Mouse (Mus musculus) cerebral cortex, adult 2 months (tissue): ENCODE measurements around the gene 4930579F01Rik.

Experiments
- WGBS: fragments of 180-500 bp; shearing (Covaris S2); methylation state at CpG from one replicate; pipeline ENCODE4 v1.1.7; 2018; 5-methylcytosine and 5-hydroxymethylcytosine counted together

4930579F01Rik gene

GRCm38 (mm10) chr3:138144642-138145171 lies 48.9 kb downstream of the 4930579F01Rik start, which contains the start of gene Mttp:
Gene Mttp (minus strand): TSS chr3:138144968.
- WGBS, result under 1% methylated on average over 8 of the region's 8 CpGs

GRCm38 (mm10) chr3:138144060-138144641 lies 49.5 kb downstream of the 4930579F01Rik start:
- under 1% methylated on average over 18 of the region's 18 CpGs for WGBS

GRCm38 (mm10) chr3:138143315-138144059 lies 50.1 kb downstream of the 4930579F01Rik start, which contains the start of gene Trmt10a:
Gene Trmt10a (plus strand): TSS chr3:138143448.
- WGBS, result under 1% methylated on average over 70 of the region's 70 CpGs

GRCm38 (mm10) chr3:138142733-138143314 lies 50.8 kb downstream of the 4930579F01Rik start:
- 2% methylated on average over 12 of the region's 12 CpGs for whole genome bisulfite sequencing

GRCm38 (mm10) chr3:138142052-138142732 lies 51.4 kb downstream of the 4930579F01Rik start:
- WGBS, result 29% methylated on average over 4 of the region's 4 CpGs

- 87% methylated on average over 6 of the region's 6 CpGs for WGBS
Observed at GRCm38 (mm10) chr3:138139663-138140062, 54.0 kb downstream of the 4930579F01Rik start.

- WGBS, result 96% methylated on average over 13 of the region's 13 CpGs
Observed at GRCm38 (mm10) chr3:138138146-138138545, 55.5 kb downstream of the 4930579F01Rik start.

GRCm38 (mm10) chr3:138134528-138134927 lies 59.1 kb downstream of the 4930579F01Rik start:
- WGBS, result 84% methylated on average over 1 of the region's 1 CpGs

GRCm38 (mm10) chr3:138133916-138134315 lies 59.7 kb downstream of the 4930579F01Rik start:
- WGBS, result 91% methylated on average over 11 of the region's 11 CpGs

- 93% methylated on average over 8 of the region's 8 CpGs for WGBS
Observed at GRCm38 (mm10) chr3:138133463-138133862, 60.2 kb downstream of the 4930579F01Rik start.

- WGBS, result 67% methylated on average over 9 of the region's 9 CpGs
Observed at GRCm38 (mm10) chr3:138131168-138131567, 62.5 kb downstream of the 4930579F01Rik start.

GRCm38 (mm10) chr3:138130692-138131091 lies 62.9 kb downstream of the 4930579F01Rik start:
- WGBS, result 24% methylated on average over 1 of the region's 1 CpGs

- 96% methylated on average over 6 of the region's 6 CpGs for WGBS
Observed at GRCm38 (mm10) chr3:138129110-138129509, 64.5 kb downstream of the 4930579F01Rik start.

GRCm38 (mm10) chr3:138123842-138124241 lies 69.8 kb downstream of the 4930579F01Rik start:
- WGBS, result 93% methylated on average over 10 of the region's 10 CpGs

GRCm38 (mm10) chr3:138121461-138121860 lies 72.2 kb downstream of the 4930579F01Rik start:
- 89% methylated on average over 2 of the region's 2 CpGs for WGBS

- WGBS, result 81% methylated on average over 16 of the region's 16 CpGs
Observed at GRCm38 (mm10) chr3:138119444-138120105, 74.0 kb downstream of the 4930579F01Rik start.

GRCm38 (mm10) chr3:138118831-138119230 lies 74.8 kb downstream of the 4930579F01Rik start:
- WGBS, result 67% methylated on average over 14 of the region's 14 CpGs

GRCm38 (mm10) chr3:138118392-138118791 lies 75.2 kb downstream of the 4930579F01Rik start:
- 69% methylated on average over 6 of the region's 6 CpGs for WGBS

- 78% methylated on average over 4 of the region's 4 CpGs for WGBS
Observed at GRCm38 (mm10) chr3:138116871-138117270, 76.8 kb downstream of the 4930579F01Rik start.

GRCm38 (mm10) chr3:138114106-138114505 lies 79.5 kb downstream of the 4930579F01Rik start:
- WGBS, result 88% methylated on average over 17 of the region's 17 CpGs
